Mouse (Mus musculus): ENCODE results near the gene Cep112.

DNA sequence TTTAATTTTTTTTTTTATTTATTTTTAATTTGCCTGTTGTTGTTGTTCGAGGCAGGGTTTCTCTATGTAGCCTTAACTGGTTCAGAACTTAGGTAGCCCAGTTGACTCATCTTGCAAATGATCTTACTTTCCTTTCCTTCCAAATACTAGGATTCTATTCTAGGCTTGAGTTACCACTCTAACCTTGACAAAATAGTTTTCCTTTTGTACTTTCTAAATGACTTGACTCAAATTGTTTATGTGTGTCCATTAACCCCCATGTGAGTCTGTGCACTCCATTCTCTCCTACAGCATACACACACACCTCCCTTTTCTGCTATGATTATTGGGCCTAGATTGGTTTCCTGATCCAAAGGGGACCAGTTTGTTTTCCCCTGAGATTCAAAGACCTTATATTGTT lies 128.9 kb downstream of the Cep112 start:
- TF ChIP-seq CTCF (conservative IDR thresholded peaks at IDR 0.05; ENCODE audit: insufficient read depth, insufficient read length, low read depth, low read length) = no peak
- no peak for TF ChIP-seq POLR2A (IDR thresholded peaks at IDR 0.05; ENCODE audit: low read depth, low read length)

Data from kidney, adult 2 months (tissue).